Mouse (Mus musculus) layer of hippocampus, adult 2 months (tissue): ENCODE data around the gene Sucnr1. TPM values are rescaled to one million over a fixed set of nuclear protein-coding genes. Genes with fewer than 3 reads are reported as not detected.
A peak's percentile ranks its signal among the peaks of the same experiment; 100 is the strongest.
"Not testable (repeated sequence)": the region's sequence is repeated elsewhere in the genome, so short reads cannot be mapped to it uniquely, and the experiment has no call there.

Experiments used
- DNase-seq, 2 experiments: peaks; one replicate each; pipeline ENCODE4 v3.0.0; 2022; ENCODE audit warnings: low spot score in 2 of 2
- H3K27ac ChIP-seq: fragments of 200-600 bp; 2 replicates; pipeline ENCODE4 v1.8.1; 2022
- H3K4me3 ChIP-seq: fragments of 200-600 bp; 2 replicates; pipeline ENCODE4 v1.8.1; 2022; ENCODE audit warnings: mild to moderate bottlenecking
- CTCF ChIP-seq: fragments of 200-600 bp; conservative IDR thresholded peaks from 2 replicates; pipeline ENCODE4 v1.8.1; 2022; ENCODE audit warnings: antibody characterized with exemption, mild to moderate bottlenecking, moderate library complexity
- total RNA-seq, 2 experiments: library from RNA; stranded (reverse); gene quantifications; 2 replicates each; pipeline ENCODE4 v1.2.3; 2021

Gene Sucnr1
- total RNA-seq, 2 experiments from 2014 or later: not detected

DNA sequence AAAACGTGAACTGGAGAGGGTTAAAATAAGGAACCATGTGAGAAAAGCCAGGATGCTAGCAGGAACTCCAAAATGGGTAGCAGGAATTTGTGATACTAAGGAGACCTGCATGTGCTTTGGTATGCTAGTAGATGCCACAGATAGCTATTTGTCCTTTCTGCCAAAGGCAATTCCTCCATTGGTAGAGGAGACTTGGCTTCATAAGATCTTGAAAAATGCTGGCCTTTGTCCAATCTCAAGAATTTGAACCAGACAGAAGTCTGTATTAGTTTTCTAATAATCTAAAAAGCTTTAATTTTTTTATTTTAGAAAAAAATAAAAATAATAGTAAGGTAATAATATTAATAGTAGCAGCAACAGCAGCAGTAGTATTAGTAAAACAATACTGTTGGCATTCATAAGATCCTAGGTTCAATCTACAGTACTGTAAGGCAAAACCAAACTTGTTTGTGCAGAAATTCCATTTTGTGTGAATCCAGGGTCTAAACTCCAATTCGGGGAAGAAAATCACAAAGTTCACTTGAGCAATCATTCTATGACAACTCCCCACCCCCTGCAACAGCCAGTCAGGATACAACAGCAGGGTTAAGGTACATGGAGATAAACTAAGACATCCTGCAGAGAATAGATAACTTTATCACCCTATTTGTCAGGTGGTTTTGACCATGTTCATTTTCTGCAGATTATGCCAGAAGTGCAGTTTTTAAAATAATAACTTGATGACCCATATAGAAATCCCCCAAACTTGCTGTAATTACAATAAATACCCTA lies 12.9 kb downstream of the Sucnr1 start:
- no peak for DNase-seq
- no peak overlapping the region for H3K27ac ChIP-seq
- no peak for TF ChIP-seq CTCF
- no peak overlapping the region for H3K4me3 ChIP-seq

DNA sequence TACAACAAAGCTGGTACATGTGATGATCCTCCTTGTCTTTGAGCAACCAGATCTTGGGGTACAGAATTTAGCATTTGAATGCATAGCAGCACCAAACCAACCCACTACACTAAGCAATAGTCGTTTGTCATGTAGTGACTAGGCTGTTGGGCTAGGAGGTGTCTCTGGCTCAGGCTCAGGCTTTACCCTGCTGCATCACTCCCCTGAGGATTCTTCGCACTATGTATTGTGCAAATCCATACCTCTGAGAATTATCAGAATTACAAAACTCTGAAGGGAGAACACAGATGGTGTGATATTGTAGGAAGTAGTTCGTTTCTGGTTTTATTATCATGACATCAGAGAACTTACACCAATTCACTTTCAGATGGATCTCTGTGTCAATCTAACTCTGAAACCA lies 15.3 kb downstream of the Sucnr1 start:
- TF ChIP-seq CTCF: no peak
- DNase-seq: no peak
- H3K27ac ChIP-seq: no peak overlapping the region

DNA sequence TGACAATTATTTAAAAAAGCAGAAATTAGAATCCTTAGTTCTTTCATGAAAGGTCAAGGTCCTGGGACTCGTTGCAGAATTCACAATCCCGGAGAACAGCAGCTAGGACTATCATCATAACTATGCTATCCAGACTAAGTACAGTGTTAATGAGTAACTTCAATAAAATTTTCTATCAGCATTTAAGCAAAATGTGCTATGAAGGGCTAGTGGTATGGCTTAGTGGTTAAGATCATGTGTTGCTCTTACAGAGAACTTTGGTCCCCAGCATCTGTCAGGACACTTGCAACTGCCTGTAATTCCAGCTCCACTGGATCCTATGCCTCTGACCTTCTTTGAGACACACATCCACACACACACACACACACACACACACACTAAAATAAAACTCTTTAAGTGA lies 15.8 kb downstream of the Sucnr1 start:
- DNase-seq: no peak

More for the DNA sequence above, 15.3 kb downstream of the Sucnr1 start:
- no peak overlapping the region for H3K4me3 ChIP-seq

DNA sequence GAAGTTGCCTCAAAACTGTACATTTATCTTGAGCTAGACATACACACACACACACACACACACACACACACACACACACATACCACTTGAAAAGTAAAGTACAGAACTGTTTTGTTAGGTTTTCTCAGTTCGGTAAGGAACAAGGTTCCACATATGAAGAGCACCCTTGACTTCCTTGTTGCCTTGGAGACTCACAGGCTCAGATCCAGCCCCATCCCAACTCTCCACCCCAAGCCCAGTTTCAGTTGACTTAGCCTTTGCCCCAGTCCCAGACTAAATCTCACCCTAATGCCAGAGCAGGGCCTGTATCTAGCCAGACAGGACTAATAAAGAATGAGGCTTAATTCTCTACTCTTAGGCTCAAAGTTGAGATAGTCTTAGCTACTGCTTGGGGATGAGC lies 16.9 kb downstream of the Sucnr1 start:
- no peak for DNase-seq
- no peak for TF ChIP-seq CTCF
- Histone ChIP-seq H3K27ac (no peak overlapping the region), H3K4me3 (no peak overlapping the region)

More for the DNA sequence above, 15.8 kb downstream of the Sucnr1 start:
- no peak for TF ChIP-seq CTCF
- Histone ChIP-seq H3K4me3 (no peak overlapping the region), H3K27ac (no peak overlapping the region)

DNA sequence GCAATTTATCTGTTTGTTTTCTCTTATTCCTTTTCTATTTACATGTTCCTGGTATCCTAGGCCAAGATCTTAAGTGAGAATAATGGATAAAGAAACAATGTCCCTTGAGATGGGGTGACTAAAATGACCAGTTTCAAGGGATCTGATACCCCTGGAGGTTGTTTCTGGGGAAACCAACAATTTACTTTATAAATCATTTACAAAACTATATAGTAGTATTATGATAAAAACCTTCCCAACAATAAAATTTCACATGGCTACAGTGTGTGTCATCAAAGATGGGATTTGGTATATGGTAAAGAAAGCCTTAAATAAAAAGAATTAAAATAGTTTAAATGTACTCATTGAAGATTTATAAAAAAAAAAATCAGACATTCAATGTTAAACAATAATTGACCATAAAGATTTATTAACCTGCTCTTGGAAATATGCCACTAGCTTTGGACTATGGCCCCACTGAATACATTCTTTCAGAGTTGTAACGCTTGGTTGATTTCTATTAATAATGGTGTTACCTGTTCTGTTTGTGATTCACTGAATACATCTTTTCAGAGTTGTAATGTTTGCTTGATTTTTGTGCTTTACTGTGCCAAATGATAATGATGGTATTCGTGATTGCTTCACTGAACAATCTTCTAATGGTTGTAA lies 22.9 kb downstream of the Sucnr1 start:
- no peak overlapping the region for H3K4me3 ChIP-seq
- no peak for TF ChIP-seq CTCF
- DNase-seq: no peak
- no peak overlapping the region for H3K27ac ChIP-seq

DNA sequence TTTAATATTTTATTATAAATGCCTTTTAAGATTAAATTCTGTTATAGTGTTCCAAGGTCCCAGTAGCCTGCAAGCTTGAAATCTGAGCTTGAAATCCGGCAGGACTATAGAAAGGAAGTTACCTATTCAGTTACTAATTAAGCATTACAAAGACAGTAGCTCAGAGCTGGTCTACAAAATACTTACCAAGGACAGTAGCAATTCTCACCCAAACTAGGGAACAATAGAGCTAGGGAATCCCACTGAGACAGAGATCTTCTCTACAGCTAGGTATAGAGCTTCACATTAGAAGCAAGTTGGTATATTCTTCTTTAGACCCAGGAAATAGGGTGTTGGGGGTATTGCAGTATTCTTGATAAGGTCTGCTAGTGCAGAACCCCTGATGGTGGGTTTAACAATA lies 24.8 kb downstream of the Sucnr1 start:
- H3K4me3 ChIP-seq, DNase-seq, H3K27ac ChIP-seq: not testable (repeated sequence)

DNA sequence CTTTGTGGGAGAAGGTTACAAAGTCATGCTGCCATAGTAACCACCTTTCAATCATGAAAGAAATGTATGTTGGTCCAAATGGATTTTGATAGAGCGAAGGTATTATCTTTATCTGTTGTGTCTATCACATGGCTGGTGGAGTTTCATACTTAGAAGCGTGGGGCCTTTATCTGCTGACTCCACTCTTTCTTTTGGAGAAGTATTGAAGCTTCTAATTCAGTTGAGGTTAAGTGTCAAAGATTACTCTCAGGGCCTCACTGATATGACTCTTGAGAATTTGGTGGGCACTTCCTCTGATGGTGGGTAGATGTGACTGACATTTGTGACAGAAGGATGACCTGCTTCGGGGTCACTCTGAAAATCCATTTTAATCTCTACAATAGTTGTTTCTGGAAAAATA lies 26.1 kb downstream of the Sucnr1 start:
- Histone ChIP-seq H3K27ac (no peak overlapping the region), H3K4me3 (no peak overlapping the region)
- DNase-seq: no peak
- TF ChIP-seq CTCF: no peak

DNA sequence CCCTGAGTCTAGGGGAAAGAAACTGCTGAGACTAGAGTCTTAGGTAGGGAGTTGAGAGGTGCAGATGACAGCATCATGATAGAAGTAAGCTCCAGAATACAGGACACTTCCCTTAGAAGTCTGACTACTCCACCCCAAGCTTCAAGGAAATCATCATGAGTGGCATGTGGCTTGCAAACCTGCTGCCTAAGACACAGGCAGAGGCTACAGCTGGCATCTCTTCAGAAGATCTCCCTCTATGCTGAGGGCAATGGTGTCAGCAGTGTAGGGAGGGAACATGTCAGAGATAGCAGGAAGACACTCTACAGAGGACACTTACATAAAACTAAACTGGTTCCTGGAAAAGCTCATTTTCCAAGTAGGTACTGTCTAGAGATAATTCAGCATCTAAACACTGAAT lies 27.1 kb downstream of the Sucnr1 start:
- Histone ChIP-seq H3K27ac (no peak overlapping the region), H3K4me3 (no peak overlapping the region)
- DNase-seq: no peak
- TF ChIP-seq CTCF: no peak

DNA sequence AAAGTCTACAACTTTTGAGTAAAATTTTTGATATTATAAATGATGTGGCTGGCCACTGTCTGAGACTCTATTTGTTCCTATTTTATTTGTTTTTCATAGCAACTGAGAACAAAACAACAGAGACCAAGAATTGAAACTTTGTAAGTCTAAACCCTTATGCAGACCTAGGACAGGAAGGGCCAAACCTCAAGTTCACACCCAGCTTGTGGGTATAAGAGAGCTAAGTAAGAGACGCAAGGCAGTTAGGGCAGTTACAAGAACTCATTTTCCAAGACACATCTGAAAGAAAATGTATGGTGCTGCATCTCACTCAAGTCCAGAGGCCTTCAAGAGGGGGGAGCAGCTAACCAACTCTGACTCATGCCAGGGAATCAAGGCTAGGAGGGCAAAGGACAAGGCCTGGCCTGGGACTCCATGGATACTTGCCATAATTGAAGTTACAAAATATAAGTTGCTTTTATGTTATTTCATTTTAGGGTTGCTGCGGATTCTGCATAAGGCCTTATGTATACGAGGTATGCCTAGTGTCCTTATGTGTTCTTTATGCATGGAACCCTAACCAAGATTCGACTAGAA lies 29.6 kb downstream of the Sucnr1 start:
- no peak for TF ChIP-seq CTCF
- H3K27ac ChIP-seq: no peak overlapping the region
- no peak overlapping the region for H3K4me3 ChIP-seq
- DNase-seq: no peak

DNA sequence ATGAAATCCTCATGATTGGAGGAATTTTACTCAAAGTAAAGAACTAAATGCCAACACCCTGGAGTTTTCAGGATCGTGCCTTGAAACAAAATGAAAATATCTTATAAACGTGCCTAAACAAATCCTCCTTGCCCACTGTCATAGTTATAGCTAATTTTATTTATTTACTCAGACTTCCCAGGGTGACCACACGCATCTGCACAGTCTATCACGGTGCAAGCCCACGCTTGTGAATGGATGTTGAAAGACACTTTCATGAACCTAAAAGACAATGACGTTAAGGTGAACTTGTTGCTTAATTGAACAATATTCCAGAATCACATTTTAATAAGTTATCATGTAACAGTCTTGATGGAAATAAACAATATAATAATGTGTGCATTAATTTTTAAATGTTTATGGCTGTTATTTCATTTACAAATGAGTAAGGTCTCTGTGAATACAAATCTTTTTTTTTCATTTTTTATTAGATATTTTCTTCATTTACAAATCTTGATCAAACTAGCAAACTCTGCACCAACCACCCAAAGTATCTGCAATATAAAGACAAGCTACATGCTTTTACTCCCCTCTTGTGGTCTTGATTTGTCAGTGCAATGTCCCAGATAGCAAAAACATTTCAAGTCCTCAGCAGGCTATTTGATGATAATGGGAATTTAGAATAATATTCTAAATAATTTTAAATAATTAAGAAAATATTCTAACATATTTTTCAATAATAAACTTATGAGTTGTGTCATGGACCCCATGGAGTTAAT lies 30.4 kb downstream of the Sucnr1 start:
- peak; percentile 95 for TF ChIP-seq CTCF
- no peak overlapping the region for H3K27ac ChIP-seq
- H3K4me3 ChIP-seq: no peak overlapping the region
- DNase-seq: peak; percentile 24 to 26

DNA sequence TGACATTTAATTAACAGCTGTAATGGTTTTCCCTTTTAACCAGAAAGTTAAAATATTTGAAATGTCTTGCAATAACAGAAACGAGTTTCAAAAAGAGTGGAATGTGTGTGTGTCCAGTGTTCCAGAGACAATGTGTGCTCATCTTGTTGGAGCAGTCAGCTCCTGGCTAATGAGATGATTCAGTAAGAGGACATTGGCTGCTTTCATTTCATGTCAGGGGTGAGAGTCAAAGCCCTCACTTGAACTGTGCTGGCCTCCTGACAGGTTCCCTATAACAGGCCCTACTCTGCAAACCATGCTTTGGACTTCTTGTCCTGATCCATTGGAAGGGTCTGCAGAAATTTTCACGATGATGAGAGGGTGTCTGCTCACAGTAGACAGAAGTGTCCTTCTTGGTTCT lies 32.9 kb downstream of the Sucnr1 start:
- no peak overlapping the region for H3K4me3 ChIP-seq
- no peak for DNase-seq
- H3K27ac ChIP-seq: no peak overlapping the region
- no peak for TF ChIP-seq CTCF

DNA sequence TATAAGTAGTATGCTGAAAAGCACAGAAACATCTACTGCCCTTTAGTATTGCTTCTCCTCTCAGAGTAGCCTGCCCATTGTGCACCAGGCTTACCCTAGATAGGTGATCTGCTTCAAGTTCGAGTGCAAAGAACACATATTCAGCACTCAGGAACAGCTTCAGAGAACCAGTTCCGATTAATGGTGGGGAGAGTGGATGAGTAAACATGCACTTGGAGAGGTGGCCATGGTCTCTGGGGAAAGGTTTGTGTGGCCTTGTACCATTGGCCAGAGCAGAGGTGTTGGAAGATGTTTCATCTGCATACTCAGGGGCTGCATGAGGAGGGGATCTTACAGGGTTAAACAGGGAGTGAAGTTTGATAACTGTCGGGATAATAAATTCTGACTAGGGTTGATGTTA lies 39.8 kb downstream of the Sucnr1 start:
- no peak for TF ChIP-seq CTCF
- Histone ChIP-seq H3K4me3 (no peak overlapping the region), H3K27ac (no peak overlapping the region)
- no peak for DNase-seq
